Mouse (Mus musculus): Measurements from ENCODE around the gene Gm20388. TPM values are rescaled to one million over a fixed set of nuclear protein-coding genes. Genes with fewer than 3 reads are reported as not detected.
"Not testable (repeated sequence)": the region's sequence is repeated elsewhere in the genome, so short reads cannot be mapped to it uniquely, and the experiment has no call there.

The Gm20388 gene
- polyA plus RNA-seq, 1 experiment from 2014 or later = not detected

DNA sequence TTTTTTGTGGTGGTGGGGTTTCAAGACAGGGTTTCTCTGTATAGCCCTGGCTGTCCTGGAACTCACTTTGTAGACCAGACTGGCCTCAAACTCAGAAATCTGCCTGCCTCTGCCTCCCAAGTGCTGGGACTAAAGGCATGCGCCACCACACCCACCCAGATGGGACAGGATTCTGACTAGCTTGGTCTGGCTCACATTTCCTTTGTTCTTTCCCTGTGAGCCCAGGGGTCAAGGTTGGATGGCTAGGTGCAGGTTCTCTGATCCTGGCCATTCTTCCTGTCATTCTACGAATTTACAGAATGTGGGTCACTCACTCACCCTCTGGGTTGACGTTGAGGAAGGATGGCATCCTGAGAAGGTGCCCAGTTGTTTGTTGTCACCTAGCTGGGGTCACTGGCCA is 423.6 kb downstream of the Gm20388 start:
- H3K27me3 ChIP-seq (ENCODE audit: control insufficient read depth, insufficient read depth, low read length); H3K36me3 ChIP-seq (ENCODE audit: control insufficient read depth, insufficient read depth, low read length); H3K9me3 ChIP-seq (ENCODE audit: control insufficient read depth, low read length); H3K4me3 ChIP-seq (ENCODE audit: control insufficient read depth in 1 of 2, insufficient read depth in 1 of 2, low read depth in 1 of 2, low read length in 2 of 2); ATAC-seq (ENCODE audit: insufficient number of reproducible peaks, insufficient read depth, low FRiP score, low read depth); H3K9ac ChIP-seq (ENCODE audit: low read length); H3K4me2 ChIP-seq (ENCODE audit: low read length): not testable (repeated sequence)
- Histone ChIP-seq H3K4me1 (ENCODE audit: control insufficient read depth in 2 of 2, insufficient read depth in 2 of 2, low read length in 2 of 2) (peaks cover 33 to 35% of the 10 kb centered on the region in 2 experiments), H3K27ac (replicated peaks in 1 of 2; ENCODE audit: control insufficient read depth in 1 of 2, insufficient read depth in 1 of 2, low read depth in 2 of 2, low read length in 2 of 2) (peak overlapping the region; percentile 61 to 67; a peak in 3 of 4 replicates)
- WGBS = 82% methylated on average over 3 of the region's 3 CpGs

DNA sequence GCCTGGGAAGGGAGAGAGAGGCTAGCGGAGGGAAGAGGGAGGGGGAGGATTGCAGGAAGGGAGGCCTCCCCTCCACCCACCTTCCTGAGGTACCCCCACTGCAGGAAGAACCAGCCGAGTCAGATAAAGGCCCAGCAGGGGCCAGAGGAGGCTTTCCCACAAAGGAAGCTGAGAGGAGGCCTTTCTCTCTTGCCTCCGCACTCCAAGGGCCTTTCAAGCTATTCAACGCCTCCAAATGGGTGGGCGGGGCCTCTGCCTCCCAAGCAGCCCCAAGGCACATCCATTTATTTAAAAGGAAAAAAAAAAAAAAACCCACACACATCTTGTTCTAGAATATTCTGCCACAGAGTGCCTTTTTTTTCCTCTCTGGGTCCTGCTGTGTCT is 424.2 kb downstream of the Gm20388 start:
- H3K4me1 ChIP-seq (ENCODE audit: control insufficient read depth in 2 of 2, insufficient read depth in 2 of 2, low read length in 2 of 2) = peaks cover 39 to 41% of the 10 kb centered on the region in 2 experiments
- no peaks in the 10 kb centered on the region for H3K9me3 ChIP-seq (ENCODE audit: control insufficient read depth, low read length)
- H3K4me2 ChIP-seq (ENCODE audit: low read length) = peak overlapping the region; percentile 43; the same call in 1 of the 2 replicates
- peak overlapping the region; percentile 5 to 67; a peak in 2 of 4 replicates for H3K27ac ChIP-seq (replicated peaks in 1 of 2; ENCODE audit: control insufficient read depth in 1 of 2, insufficient read depth in 1 of 2, low read depth in 2 of 2, low read length in 2 of 2)
- H3K36me3 ChIP-seq (ENCODE audit: control insufficient read depth, insufficient read depth, low read length) = no peaks in the 10 kb centered on the region
- H3K4me3 ChIP-seq (ENCODE audit: control insufficient read depth in 1 of 2, insufficient read depth in 1 of 2, low read depth in 1 of 2, low read length in 2 of 2) = no peak overlapping the region
- ATAC-seq (ENCODE audit: insufficient number of reproducible peaks, insufficient read depth, low FRiP score, low read depth) = peak; percentile 36
- peak overlapping the region; percentile 41; the same call in 1 of the 2 replicates for H3K9ac ChIP-seq (ENCODE audit: low read length)
- no peaks in the 10 kb centered on the region for H3K27me3 ChIP-seq (ENCODE audit: control insufficient read depth, insufficient read depth, low read length)
- 31% methylated on average over 5 of the region's 5 CpGs for WGBS

DNA sequence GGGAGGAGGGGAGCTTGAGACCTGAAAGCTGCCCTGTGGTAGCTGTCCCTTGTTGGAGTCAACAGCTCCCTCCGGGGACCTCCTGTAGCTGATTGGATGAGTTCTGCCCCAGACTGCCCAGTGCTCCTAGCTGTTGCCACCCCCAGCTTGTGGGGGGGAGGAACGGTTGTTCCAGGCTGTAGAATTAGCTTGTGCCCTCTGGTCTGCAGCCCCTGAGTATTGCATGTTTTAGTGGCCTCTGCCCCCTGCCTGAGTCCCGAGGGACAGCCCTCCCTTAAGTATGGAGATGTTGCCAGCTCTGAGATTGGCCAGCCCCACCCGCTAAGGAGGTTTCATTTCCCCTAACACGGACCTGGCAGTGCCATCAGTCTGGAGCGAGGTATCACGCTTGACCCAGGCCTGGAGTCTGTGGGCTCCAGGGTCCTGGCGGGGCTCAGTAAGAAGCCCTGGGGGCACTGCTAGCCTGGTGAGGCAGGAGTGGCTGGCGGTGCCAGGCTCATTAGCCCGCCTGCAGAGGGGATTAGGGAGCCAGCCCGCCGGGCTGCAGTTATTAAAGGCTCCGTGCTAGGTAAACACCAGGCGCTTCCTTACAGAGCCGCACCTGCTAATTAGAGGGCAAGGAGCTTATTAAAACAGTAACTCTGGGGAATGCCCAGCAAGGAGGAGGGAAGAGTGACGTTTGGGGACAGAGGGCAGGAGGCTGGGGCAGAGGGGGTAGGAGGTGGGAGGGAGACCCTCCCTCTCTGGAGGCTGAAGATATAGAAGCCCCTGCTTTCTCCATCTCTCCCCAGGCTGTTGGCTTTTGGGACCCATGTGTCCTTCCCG is 424.8 kb downstream of the Gm20388 start:
- peaks cover 39 to 47% of the 10 kb centered on the region in 2 experiments for H3K4me1 ChIP-seq (ENCODE audit: control insufficient read depth in 2 of 2, insufficient read depth in 2 of 2, low read length in 2 of 2)
- no peaks in the 10 kb centered on the region for H3K36me3 ChIP-seq (ENCODE audit: control insufficient read depth, insufficient read depth, low read length)
- peak overlapping the region; percentile 43 for H3K4me2 ChIP-seq (ENCODE audit: low read length)
- 18% methylated on average over 17 of the region's 17 CpGs for WGBS
- peak overlapping the region; percentile 5 to 67; a peak in 1 of 4 replicates for H3K27ac ChIP-seq (replicated peaks in 1 of 2; ENCODE audit: control insufficient read depth in 1 of 2, insufficient read depth in 1 of 2, low read depth in 2 of 2, low read length in 2 of 2)
- ATAC-seq (ENCODE audit: insufficient number of reproducible peaks, insufficient read depth, low FRiP score, low read depth) = no peak
- H3K27me3 ChIP-seq (ENCODE audit: control insufficient read depth, insufficient read depth, low read length) = no peaks in the 10 kb centered on the region
- H3K9ac ChIP-seq (ENCODE audit: low read length) = peak overlapping the region; percentile 42
- H3K9me3 ChIP-seq (ENCODE audit: control insufficient read depth, low read length) = no peaks in the 10 kb centered on the region
- no peak overlapping the region for H3K4me3 ChIP-seq (ENCODE audit: control insufficient read depth in 1 of 2, insufficient read depth in 1 of 2, low read depth in 1 of 2, low read length in 2 of 2)

DNA sequence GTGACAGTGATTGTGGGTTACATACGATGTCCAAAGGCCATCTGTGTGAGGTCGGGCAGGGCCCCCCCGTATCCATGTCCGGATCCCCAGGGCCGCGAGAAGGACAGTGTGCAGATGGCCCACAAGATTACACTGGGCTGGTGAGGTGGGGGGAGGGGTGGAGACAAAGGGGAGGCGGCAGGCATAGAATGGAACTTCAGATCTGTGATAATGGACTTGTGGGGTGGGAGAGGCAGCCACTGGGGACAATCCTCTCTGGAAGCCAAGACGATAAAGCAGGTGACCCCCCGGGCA is 425.4 kb downstream of the Gm20388 start:
- H3K9me3 ChIP-seq (ENCODE audit: control insufficient read depth, low read length) = no peaks in the 10 kb centered on the region
- no peaks in the 10 kb centered on the region for H3K27me3 ChIP-seq (ENCODE audit: control insufficient read depth, insufficient read depth, low read length)
- no peak overlapping the region for H3K27ac ChIP-seq (replicated peaks in 1 of 2; ENCODE audit: control insufficient read depth in 1 of 2, insufficient read depth in 1 of 2, low read depth in 2 of 2, low read length in 2 of 2)
- H3K9ac ChIP-seq (ENCODE audit: low read length) = 0 out of 2 replicates have a peak overlapping the region, but pooled peaks have one; percentile 42
- peaks cover 38 to 46% of the 10 kb centered on the region in 2 experiments for H3K4me1 ChIP-seq (ENCODE audit: control insufficient read depth in 2 of 2, insufficient read depth in 2 of 2, low read length in 2 of 2)
- no peak for ATAC-seq (ENCODE audit: insufficient number of reproducible peaks, insufficient read depth, low FRiP score, low read depth)
- H3K4me2 ChIP-seq (ENCODE audit: low read length) = peak overlapping the region; percentile 43; the same call in 1 of the 2 replicates
- no peaks in the 10 kb centered on the region for H3K36me3 ChIP-seq (ENCODE audit: control insufficient read depth, insufficient read depth, low read length)
- 4% methylated on average over 9 of the region's 9 CpGs for WGBS
- H3K4me3 ChIP-seq (ENCODE audit: control insufficient read depth in 1 of 2, insufficient read depth in 1 of 2, low read depth in 1 of 2, low read length in 2 of 2) = no peak overlapping the region

DNA sequence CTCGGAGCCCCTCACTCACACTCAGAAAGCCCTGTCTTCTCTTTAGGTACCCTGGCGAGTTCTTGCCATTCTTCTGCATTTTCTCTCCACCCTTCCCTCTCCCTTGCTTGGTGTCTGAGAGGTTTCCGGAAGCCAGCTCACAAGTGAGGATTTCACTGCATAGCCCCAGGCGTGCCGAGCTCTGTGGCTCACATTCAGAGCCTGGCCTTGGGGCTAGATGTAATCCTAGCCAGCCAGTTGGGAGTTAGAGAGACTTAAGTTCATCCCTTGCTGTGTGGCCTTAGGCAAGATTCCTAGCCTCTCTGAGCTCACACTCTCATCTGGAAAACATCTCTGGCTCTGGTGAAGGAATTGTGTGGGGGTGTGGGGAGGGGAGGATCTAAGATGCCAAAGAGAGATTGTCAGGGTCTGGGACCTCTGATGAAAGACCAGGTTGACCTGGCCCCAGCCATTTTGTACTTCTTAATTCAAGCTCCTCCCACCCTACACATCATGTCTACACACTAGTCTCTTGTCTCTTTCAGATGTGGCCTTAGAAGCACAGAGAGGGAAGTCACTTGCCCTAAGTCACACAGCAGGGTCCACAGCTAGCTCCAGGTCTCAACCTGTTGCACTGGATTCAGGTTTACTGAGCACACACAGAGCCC is 426.4 kb downstream of the Gm20388 start:
- Histone ChIP-seq H3K4me2 (ENCODE audit: low read length) (no peak overlapping the region), H3K27me3 (ENCODE audit: control insufficient read depth, insufficient read depth, low read length) (no peaks in the 10 kb centered on the region), H3K4me3 (ENCODE audit: control insufficient read depth in 1 of 2, insufficient read depth in 1 of 2, low read depth in 1 of 2, low read length in 2 of 2) (no peak overlapping the region), H3K36me3 (ENCODE audit: control insufficient read depth, insufficient read depth, low read length) (no peaks in the 10 kb centered on the region), H3K9me3 (ENCODE audit: control insufficient read depth, low read length) (no peaks in the 10 kb centered on the region), H3K9ac (ENCODE audit: low read length) (no peak overlapping the region), H3K27ac (replicated peaks in 1 of 2; ENCODE audit: control insufficient read depth in 1 of 2, insufficient read depth in 1 of 2, low read depth in 2 of 2, low read length in 2 of 2) (no peak overlapping the region), H3K4me1 (ENCODE audit: control insufficient read depth in 2 of 2, insufficient read depth in 2 of 2, low read length in 2 of 2) (peaks cover 30 to 39% of the 10 kb centered on the region in 2 experiments)
- no peak for ATAC-seq (ENCODE audit: insufficient number of reproducible peaks, insufficient read depth, low FRiP score, low read depth)
- WGBS = 61% methylated on average over 5 of the region's 5 CpGs

DNA sequence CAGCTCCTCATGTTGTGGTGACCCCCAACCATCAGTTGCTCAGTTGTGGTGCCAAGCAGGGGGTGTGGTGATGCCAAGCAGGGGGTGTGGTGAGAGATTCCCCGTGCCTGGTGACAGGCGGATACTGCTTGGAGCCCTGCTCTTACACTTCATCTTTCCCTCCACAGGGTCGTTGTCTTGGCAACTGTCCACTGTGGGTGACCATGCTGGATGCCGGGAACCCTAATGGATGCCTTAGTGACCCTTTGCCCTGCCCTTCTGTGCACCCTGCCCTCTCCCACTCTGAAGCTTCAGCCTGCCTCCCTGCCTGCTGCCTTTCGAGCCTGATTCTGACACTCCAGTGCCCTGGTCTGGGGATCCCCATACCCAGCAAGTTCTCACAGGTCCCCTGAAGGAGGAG is 427.0 kb downstream of the Gm20388 start:
- Histone ChIP-seq H3K4me3 (ENCODE audit: control insufficient read depth in 1 of 2, insufficient read depth in 1 of 2, low read depth in 1 of 2, low read length in 2 of 2) (no peak overlapping the region), H3K27ac (replicated peaks in 1 of 2; ENCODE audit: control insufficient read depth in 1 of 2, insufficient read depth in 1 of 2, low read depth in 2 of 2, low read length in 2 of 2) (no peak overlapping the region), H3K4me2 (ENCODE audit: low read length) (no peak overlapping the region), H3K4me1 (ENCODE audit: control insufficient read depth in 2 of 2, insufficient read depth in 2 of 2, low read length in 2 of 2) (peaks cover 31 to 44% of the 10 kb centered on the region in 2 experiments), H3K9me3 (ENCODE audit: control insufficient read depth, low read length) (no peaks in the 10 kb centered on the region), H3K36me3 (ENCODE audit: control insufficient read depth, insufficient read depth, low read length) (no peaks in the 10 kb centered on the region), H3K27me3 (ENCODE audit: control insufficient read depth, insufficient read depth, low read length) (no peaks in the 10 kb centered on the region), H3K9ac (ENCODE audit: low read length) (no peak overlapping the region)
- ATAC-seq (ENCODE audit: insufficient number of reproducible peaks, insufficient read depth, low FRiP score, low read depth) = no peak
- 75% methylated on average over 5 of the region's 5 CpGs for WGBS

DNA sequence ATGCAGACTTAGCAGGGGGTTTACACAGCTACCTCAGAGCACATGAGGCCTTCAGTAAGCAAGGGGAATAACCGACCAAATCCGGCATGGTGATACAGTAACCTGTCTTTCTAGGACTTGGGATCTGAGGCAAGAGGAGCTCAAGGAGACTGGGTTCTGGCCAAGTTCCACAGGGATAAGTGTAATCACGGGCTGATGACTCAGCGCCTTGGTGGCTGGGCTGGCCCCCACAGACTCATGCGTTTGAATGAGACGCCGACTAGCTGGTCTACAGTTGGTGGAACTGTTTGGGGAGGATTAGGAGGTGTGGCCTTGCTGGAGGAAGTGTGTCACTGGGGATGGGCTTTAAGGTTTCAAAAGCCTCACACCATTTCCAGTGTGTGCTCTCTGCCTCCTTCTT is 428.0 kb downstream of the Gm20388 start:
- Histone ChIP-seq H3K27me3 (ENCODE audit: control insufficient read depth, insufficient read depth, low read length) (no peaks in the 10 kb centered on the region), H3K9me3 (ENCODE audit: control insufficient read depth, low read length) (no peaks in the 10 kb centered on the region), H3K36me3 (ENCODE audit: control insufficient read depth, insufficient read depth, low read length) (no peaks in the 10 kb centered on the region), H3K4me2 (ENCODE audit: low read length) (no peak overlapping the region), H3K9ac (ENCODE audit: low read length) (no peak overlapping the region), H3K4me3 (ENCODE audit: control insufficient read depth in 1 of 2, insufficient read depth in 1 of 2, low read depth in 1 of 2, low read length in 2 of 2) (no peak overlapping the region), H3K27ac (replicated peaks in 1 of 2; ENCODE audit: control insufficient read depth in 1 of 2, insufficient read depth in 1 of 2, low read depth in 2 of 2, low read length in 2 of 2) (no peak overlapping the region), H3K4me1 (ENCODE audit: control insufficient read depth in 2 of 2, insufficient read depth in 2 of 2, low read length in 2 of 2) (peaks cover 38 to 55% of the 10 kb centered on the region in 2 experiments)
- WGBS = 83% methylated on average over 7 of the region's 7 CpGs
- ATAC-seq (ENCODE audit: insufficient number of reproducible peaks, insufficient read depth, low FRiP score, low read depth) = no peak

Data from heart, embryonic 14.5 days (tissue).